Comparison of ENCODE assay signal across 8 mouse cellular contexts in genomic region chr2:130628424-130628823, GRCm38 (mm10). TPM values are rescaled to one million over a fixed set of nuclear protein-coding genes. Genes with fewer than 3 reads are reported as not detected.
DNase-seq lines count a peak whose midpoint lies in the region; ATAC-seq and TF ChIP-seq lines count a peak whose summit lies in the region.

No protein-coding gene starts in this region.

- H3K9me3 ChIP-seq in ES-E14 (ENCODE audit: control insufficient read depth, insufficient read depth, low read depth, low read length) = no peaks in the 10 kb centered on the region
- H3K9me3 ChIP-seq in forebrain, embryonic 11.5 days (ENCODE audit: control insufficient read depth, low read length) = no peaks in the 10 kb centered on the region
- H3K9me3 ChIP-seq in liver, embryonic 12.5 days (replicated peaks) = no peaks in the 10 kb centered on the region

- peak overlapping the region; percentile 81; the same call in 1 of the 2 replicates for H3K4me2 ChIP-seq in forebrain, embryonic 11.5 days (ENCODE audit: low read depth, low read length, severe bottlenecking)
- peak overlapping the region; percentile 77 for H3K4me2 ChIP-seq in liver, embryonic 12.5 days

- no peak for ATAC-seq in forebrain, embryonic 11.5 days (replicated peaks; ENCODE audit: low FRiP score)
- ATAC-seq in liver, embryonic 12.5 days = no peak

- 73% methylated on average over 3 of the region's 3 CpGs for WGBS in forebrain, embryonic 11.5 days
- WGBS in liver, embryonic 12.5 days (ENCODE audit: insufficient replicate concordance) = 53% methylated on average over 3 of the region's 3 CpGs

- peak; percentile 26 for DNase-seq in kidney, adult 9 months
- no peak for DNase-seq in kidney, adult 18-20 months
- DNase-seq in ES-E14 (ENCODE audit: low read depth, low spot score) = no peak
- DNase-seq in forebrain, embryonic 11.5 days (ENCODE audit: low spot score) = no peak
- no peak for DNase-seq in right cerebral cortex, postnatal 36 days (ENCODE audit: low spot score in 2 of 2)
- DNase-seq in left cerebral cortex, adult 9 months (ENCODE audit: low spot score in 2 of 2) = no peak
- no peak for DNase-seq in left cerebral cortex, postnatal 10 days (ENCODE audit: extremely low spot score in 1 of 2, low spot score in 2 of 2)

- in situ Hi-C loops in ES-E14 (cut with MboI; ENCODE audit: low sequenced_read_pairs in 2 of 2, unreplicated experiment in 2 of 2) = no loop called here

- peaks cover 3 to 8% of the 10 kb centered on the region in 2 experiments; a peak in 3 of 4 replicates for H3K4me1 ChIP-seq in ES-E14 (ENCODE audit: control insufficient read depth in 2 of 2, insufficient read depth in 2 of 2, low read length in 2 of 2, poor library complexity in 1 of 2)
- H3K4me1 ChIP-seq in forebrain, embryonic 11.5 days (replicated peaks; ENCODE audit: control insufficient read depth, insufficient read depth, low read length) = peaks cover 10% of the 10 kb centered on the region; the same call in 1 of the 2 replicates
- H3K4me1 ChIP-seq in liver, embryonic 12.5 days = peaks cover 25% of the 10 kb centered on the region

- no peaks in the 10 kb centered on the region for H3K27me3 ChIP-seq in forebrain, embryonic 11.5 days (ENCODE audit: control insufficient read depth, insufficient read depth, low read length)
- peaks cover 15% of the 10 kb centered on the region for H3K27me3 ChIP-seq in liver, embryonic 12.5 days (replicated peaks)

- intact Hi-C loops in left cerebral cortex, postnatal 10 days (cut with DNase I) = no loop called here

- peaks cover 12% of the 10 kb centered on the region for H3K36me3 ChIP-seq in ES-E14 (ENCODE audit: control insufficient read depth, insufficient read depth, low read length, poor library complexity, severe bottlenecking)
- H3K36me3 ChIP-seq in forebrain, embryonic 11.5 days (ENCODE audit: control insufficient read depth, insufficient read depth, low read length) = peaks cover 4% of the 10 kb centered on the region; the same call in 1 of the 2 replicates
- H3K36me3 ChIP-seq in liver, embryonic 12.5 days = peaks cover 45% of the 10 kb centered on the region

- H3K9ac ChIP-seq in ES-E14 (ENCODE audit: insufficient read depth, low read depth, low read length, poor library complexity, severe bottlenecking) = no peak overlapping the region; the same call in 1 of the 2 replicates
- no peak overlapping the region for H3K9ac ChIP-seq in forebrain, embryonic 11.5 days (ENCODE audit: low read length)
- H3K9ac ChIP-seq in liver, embryonic 12.5 days = 0 out of 2 replicates have a peak overlapping the region, but pooled peaks have one; percentile 89

- H3K4me3 ChIP-seq in ES-E14 (ENCODE audit: insufficient read depth in 1 of 2, low read depth in 1 of 2, low read length in 2 of 2, poor library complexity in 1 of 2, severe bottlenecking in 1 of 2) = peak overlapping the region; percentile 92 to 93; a peak in 3 of 4 replicates
- H3K4me3 ChIP-seq in forebrain, embryonic 11.5 days (ENCODE audit: low read depth, low read length) = peak overlapping the region; percentile 99; the same call in 1 of the 2 replicates
- peak overlapping the region; percentile 89 for H3K4me3 ChIP-seq in liver, embryonic 12.5 days

- H3K27ac ChIP-seq in ES-E14 (ENCODE audit: insufficient read depth, low read depth, low read length, poor library complexity, severe bottlenecking) = no peak overlapping the region
- H3K27ac ChIP-seq in forebrain, embryonic 11.5 days (ENCODE audit: low read depth, low read length) = no peak overlapping the region
- no peak overlapping the region for H3K27ac ChIP-seq in liver, embryonic 12.5 days

TF ChIP-seq in ES-E14, 5 proteins besides CTCF, POLR2A, EP300 and RAD21:
- no peak for TF ChIP-seq ZNF384 (IDR thresholded peaks at IDR 0.05; ENCODE audit: low read depth, low read length)
- no peak for TF ChIP-seq ZC3H11A (IDR thresholded peaks at IDR 0.05; ENCODE audit: borderline replicate concordance, low read depth, low read length)
- TF ChIP-seq CHD2 (IDR thresholded peaks at IDR 0.05; ENCODE audit: low read depth, low read length) = no peak
- no peak for TF ChIP-seq MAFK (IDR thresholded peaks at IDR 0.05; ENCODE audit: insufficient read depth, low read depth, low read length)
- no peak for TF ChIP-seq HCFC1 (IDR thresholded peaks at IDR 0.05; ENCODE audit: borderline replicate concordance, insufficient read depth, low read length)

RNA-seq across cellular contexts. Expression of gene Fastkd5, which starts 1.4 kb away (rescaled TPM):
- total RNA-seq in ES-E14 (2012; rRNA removed) = 22.0 and 22.2 TPM in 2 replicates
- polyA plus RNA-seq in forebrain, embryonic 11.5 days (2014; fragmentation: Nextera tagmentation; extraction: Ambion mirVana) = 20.5 and 21.5 TPM in 2 replicates
- polyA plus RNA-seq in liver, embryonic 12.5 days (2016; fragmentation: Nextera tagmentation; extraction: Ambion mirVana) = 16.1 and 16.9 TPM in 2 replicates
- total RNA-seq in left cerebral cortex, postnatal 10 days (2021) = 1 to 10 TPM; 8.0 TPM

RNA-seq across cellular contexts. Expression of gene Ubox5, which starts 1.4 kb away (rescaled TPM):
- total RNA-seq in ES-E14 (2012; rRNA removed) = 5.0 and 5.8 TPM in 2 replicates
- 17.8 and 21.5 TPM in 2 replicates for polyA plus RNA-seq in forebrain, embryonic 11.5 days (2014; fragmentation: Nextera tagmentation; extraction: Ambion mirVana)
- 7.8 and 8.4 TPM in 2 replicates for polyA plus RNA-seq in liver, embryonic 12.5 days (2016; fragmentation: Nextera tagmentation; extraction: Ambion mirVana)
- total RNA-seq in left cerebral cortex, postnatal 10 days (2021) = 1 to 10 TPM; 8.5 to 8.7 TPM

RNA-seq across cellular contexts. Expression of gene Lzts3, which starts 14.2 kb away (rescaled TPM):
- total RNA-seq in ES-E14 (2012; rRNA removed) = 3.4 and 4.4 TPM in 2 replicates
- 1.6 and 1.7 TPM in 2 replicates for polyA plus RNA-seq in forebrain, embryonic 11.5 days (2014; fragmentation: Nextera tagmentation; extraction: Ambion mirVana)
- polyA plus RNA-seq in liver, embryonic 12.5 days (2016; fragmentation: Nextera tagmentation; extraction: Ambion mirVana) = 1.6 and 1.7 TPM in 2 replicates
- 10 to 100 TPM; 45.3 to 46.8 TPM for total RNA-seq in left cerebral cortex, postnatal 10 days (2021)

RNA-seq across cellular contexts. Expression of gene Ddrgk1, which starts 36.0 kb away (rescaled TPM):
- 60.1 and 62.4 TPM in 2 replicates for total RNA-seq in ES-E14 (2012; rRNA removed)
- polyA plus RNA-seq in forebrain, embryonic 11.5 days (2014; fragmentation: Nextera tagmentation; extraction: Ambion mirVana) = 46.8 and 48.5 TPM in 2 replicates
- polyA plus RNA-seq in liver, embryonic 12.5 days (2016; fragmentation: Nextera tagmentation; extraction: Ambion mirVana) = 46.1 and 48.7 TPM in 2 replicates
- 10 to 100 TPM; 59.7 to 72.2 TPM for total RNA-seq in left cerebral cortex, postnatal 10 days (2021)

RNA-seq across cellular contexts. Expression of gene Itpa, which starts 39.0 kb away (rescaled TPM):
- total RNA-seq in ES-E14 (2012; rRNA removed) = 55.0 and 83.4 TPM in 2 replicates
- 152 and 156 TPM in 2 replicates for polyA plus RNA-seq in forebrain, embryonic 11.5 days (2014; fragmentation: Nextera tagmentation; extraction: Ambion mirVana)
- 69.9 and 75.2 TPM in 2 replicates for polyA plus RNA-seq in liver, embryonic 12.5 days (2016; fragmentation: Nextera tagmentation; extraction: Ambion mirVana)
- total RNA-seq in left cerebral cortex, postnatal 10 days (2021) = 10 to 100 TPM; 42.2 to 48.9 TPM
